ENCODE assay signal across 25 mouse cellular contexts in the genomic region with DNA sequence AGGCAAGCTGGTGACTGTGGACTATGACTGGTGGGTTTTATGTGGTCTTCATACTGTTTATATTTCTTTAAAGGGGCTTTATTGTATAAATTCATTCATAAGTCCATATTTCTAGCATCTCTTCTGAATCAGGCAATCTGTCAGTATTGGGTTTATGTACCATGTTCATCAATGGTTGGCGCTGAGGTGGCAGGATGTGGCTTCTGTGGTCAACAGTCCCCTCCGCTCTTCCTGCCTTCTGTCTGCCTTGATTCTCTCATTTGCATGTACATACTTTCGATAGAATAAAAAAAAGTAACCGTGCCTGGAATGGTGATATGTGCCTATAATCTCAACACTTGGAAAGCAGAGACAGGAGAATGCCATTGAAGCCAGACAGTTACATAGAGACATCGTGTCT.
A peak's percentile ranks its signal among the peaks of the same experiment; 100 is the strongest.
DNase-seq lines count a peak whose midpoint lies in the region; ATAC-seq lines count a peak whose summit lies in the region.
"Had no signal": no experiment of that assay in that cellular context is flagged by ENCODE, and none has a peak within 500 bp of the region (broad histone marks: within the 10 kb centered on the region; RNA-seq: fewer than 3 reads in every experiment).

No protein-coding gene starts in this region.

- no peak overlapping the region for H3K4me2 ChIP-seq in neural tube, embryonic 15.5 days
- H3K4me2 ChIP-seq: limb, embryonic 15.5 days; midbrain, embryonic 15.5 days; stomach, embryonic 15.5 days had no signal

- no peak overlapping the region for H3K27ac ChIP-seq in neural tube, embryonic 15.5 days (replicated peaks)
- H3K27ac ChIP-seq: embryonic facial prominence, embryonic 10.5 days; kidney, postnatal 0 days; limb, embryonic 15.5 days; midbrain, embryonic 15.5 days; stomach, embryonic 15.5 days had no signal

- no peak overlapping the region for H3K4me3 ChIP-seq in neural tube, embryonic 15.5 days (replicated peaks)
- H3K4me3 ChIP-seq: embryonic facial prominence, embryonic 10.5 days; limb, embryonic 15.5 days; megakaryocyte, embryonic 14.5 days; midbrain, embryonic 15.5 days; myocyte; stomach, embryonic 15.5 days had no signal

- WGBS in neural tube, embryonic 15.5 days, result 96% methylated on average over 5 of the region's 5 CpGs

- ATAC-seq in common myeloid progenitor, adult 5-6 weeks (replicated peaks; ENCODE audit: low read depth, poor library complexity, severe bottlenecking), result peak; percentile 52
- ATAC-seq in neural tube, embryonic 15.5 days (ENCODE audit: low FRiP score), result no peak
- ATAC-seq: hindbrain, embryonic 16.5 days; midbrain, embryonic 15.5 days; Patski had no signal

- peak; percentile 2 to 8 for DNase-seq in spleen, postnatal 36 days (ENCODE audit: low spot score in 2 of 2)
- DNase-seq in spleen, postnatal 14 days (ENCODE audit: low spot score in 2 of 2), result no peak
- DNase-seq in natural killer cell, adult 2 months (ENCODE audit: low spot score in 2 of 2), result peak; percentile 44 to 49
- DNase-seq in gastrocnemius, postnatal 25 days, result no peak
- DNase-seq in cerebellum, postnatal 36 days, result no peak
- DNase-seq in layer of hippocampus, adult 9-11 months, result no peak
- DNase-seq: adrenal gland, postnatal 25 days; cerebellum, adult 11-12 months; heart, adult 18-20 months; heart, postnatal 36 days; kidney, adult 11 months; layer of hippocampus, postnatal 36 days; lung, postnatal 10 days; retina, postnatal 1 day had no signal

- no peak overlapping the region for H3K9ac ChIP-seq in neural tube, embryonic 15.5 days (replicated peaks)
- H3K9ac ChIP-seq: limb, embryonic 15.5 days; midbrain, embryonic 15.5 days; stomach, embryonic 15.5 days had no signal

- no peaks in the 10 kb centered on the region for H3K9me3 ChIP-seq in neural tube, embryonic 15.5 days (replicated peaks)
- H3K9me3 ChIP-seq: embryonic facial prominence, embryonic 10.5 days; limb, embryonic 15.5 days; midbrain, embryonic 15.5 days; stomach, embryonic 15.5 days had no signal

- H3K36me3 ChIP-seq in neural tube, embryonic 15.5 days, result no peaks in the 10 kb centered on the region
- H3K36me3 ChIP-seq: embryonic facial prominence, embryonic 10.5 days; limb, embryonic 15.5 days; midbrain, embryonic 15.5 days; stomach, embryonic 15.5 days had no signal

- no peaks in the 10 kb centered on the region for H3K27me3 ChIP-seq in neural tube, embryonic 15.5 days (replicated peaks)
- H3K27me3 ChIP-seq: limb, embryonic 15.5 days; megakaryocyte, embryonic 14.5 days; midbrain, embryonic 15.5 days; Patski; stomach, embryonic 15.5 days had no signal

- H3K4me1 ChIP-seq in neural tube, embryonic 15.5 days, result no peaks in the 10 kb centered on the region
- H3K4me1 ChIP-seq: embryonic facial prominence, embryonic 10.5 days; limb, embryonic 15.5 days; megakaryocyte, embryonic 14.5 days; midbrain, embryonic 15.5 days; stomach, embryonic 15.5 days had no signal

Comparison
In these comparisons a context has a peak if more than half of its experiments do, and no peak if none do; other contexts are left out.
1. DNase-seq: peak in spleen, postnatal 36 days (2 of 2) and natural killer cell, adult 2 months (2 of 2); none in spleen, postnatal 14 days (0 of 2), gastrocnemius, postnatal 25 days (single experiment), cerebellum, postnatal 36 days (0 of 2) and layer of hippocampus, adult 9-11 months (single experiment).